Mouse (Mus musculus) hematopoietic stem cell, adult 5-6 weeks (primary cell): Measurements from ENCODE around the gene Mettl21a. TPM values are rescaled to one million over a fixed set of nuclear protein-coding genes. Genes with fewer than 3 reads are reported as not detected.
"Not testable (repeated sequence)": the region's sequence is repeated elsewhere in the genome, so short reads cannot be mapped to it uniquely, and the experiment has no call there.

ENCODE experiments used
- ATAC-seq, 2 experiments: fragments of 125-278 bp in 1 of 2; replicated peaks in 1 of 2; 2 replicates each; pipeline ENCODE4 v1.8.0; 2016 to 2017; ENCODE audit warnings: inconsistent platforms in 2 of 2, mild to moderate bottlenecking in 2 of 2, moderate number of reproducible peaks in 2 of 2, low read depth in 1 of 2, moderate TSS enrichment in 1 of 2; ENCODE audit not compliant: low FRiP score in 2 of 2, poor library complexity in 2 of 2, severe bottlenecking in 2 of 2, insufficient read depth in 1 of 2, low TSS enrichment in 1 of 2
- total RNA-seq: library from RNA; stranded (forward); fragments of 172-1452, 232-1000 nt; gene quantifications from 2 replicates; pipeline ENCODE4 v1.2.3, GENCODE M21; 2017

Mettl21a gene
- 14.5 and 16.8 TPM in 2 replicates for total RNA-seq

DNA sequence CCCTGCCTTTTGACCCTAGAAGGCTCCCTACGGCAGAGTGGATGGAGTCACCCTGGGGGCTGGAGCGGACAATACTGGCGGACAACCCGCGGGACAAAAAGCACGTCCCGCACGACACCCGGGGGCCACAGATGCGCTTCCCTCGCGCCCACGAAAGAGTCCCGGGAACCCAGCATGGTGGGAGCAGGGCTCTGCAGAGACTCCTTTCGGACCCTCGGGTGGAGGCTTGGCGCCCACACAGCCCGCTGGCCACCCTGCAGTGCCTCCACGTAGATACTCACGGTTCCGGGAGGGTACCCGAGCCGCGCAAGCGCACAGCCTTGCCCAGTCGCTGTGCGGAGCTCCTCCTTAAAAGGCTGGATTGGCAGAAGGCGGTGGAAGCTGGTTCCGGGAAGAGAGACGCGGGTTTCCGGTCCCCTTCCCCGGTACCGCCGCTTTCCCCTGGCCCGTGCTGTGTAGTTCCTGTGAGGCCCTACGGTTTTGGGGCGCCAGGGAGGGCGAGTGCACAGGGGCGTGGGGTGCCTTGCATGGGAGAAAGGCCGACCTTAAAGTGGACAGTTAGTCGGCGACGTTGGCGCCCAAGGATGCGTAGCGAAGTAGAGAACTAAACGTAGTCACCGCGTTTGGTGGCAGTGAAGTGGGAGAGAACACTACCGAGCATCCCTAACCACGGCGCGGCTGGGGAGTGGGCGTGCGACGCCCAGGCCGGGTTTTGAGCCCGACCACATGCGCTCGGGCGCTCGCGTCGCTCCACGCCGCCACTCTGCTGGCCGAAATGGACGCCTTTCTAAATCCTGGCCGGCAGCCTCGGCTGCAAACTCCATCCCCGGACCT is at the start of gene Mettl21a:
Gene Mettl21a, minus strand, starts transcription at position 362 of the 834 bp plus-strand sequence.
- ATAC-seq, result peak; percentile 88 to 93

DNA sequence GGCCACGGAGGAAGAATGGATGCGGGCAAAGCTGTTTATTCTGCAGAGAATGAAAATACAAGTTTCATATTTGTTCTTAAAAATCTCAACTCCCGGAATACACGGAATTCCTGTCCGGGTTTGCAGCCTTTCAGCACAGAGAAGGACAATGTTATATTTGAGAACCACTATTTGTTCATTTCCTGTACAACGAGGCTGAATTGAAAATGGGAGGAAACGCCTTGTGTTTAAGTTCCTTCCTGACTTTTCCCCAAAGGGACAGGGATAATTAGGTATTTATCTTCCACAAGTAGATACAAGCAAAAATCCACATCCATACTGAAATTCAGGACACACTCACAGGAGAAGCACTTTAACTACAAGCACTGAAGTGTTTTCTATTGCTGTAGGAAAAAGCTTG is 41.8 kb upstream of the Mettl21a start:
- no peak for ATAC-seq

DNA sequence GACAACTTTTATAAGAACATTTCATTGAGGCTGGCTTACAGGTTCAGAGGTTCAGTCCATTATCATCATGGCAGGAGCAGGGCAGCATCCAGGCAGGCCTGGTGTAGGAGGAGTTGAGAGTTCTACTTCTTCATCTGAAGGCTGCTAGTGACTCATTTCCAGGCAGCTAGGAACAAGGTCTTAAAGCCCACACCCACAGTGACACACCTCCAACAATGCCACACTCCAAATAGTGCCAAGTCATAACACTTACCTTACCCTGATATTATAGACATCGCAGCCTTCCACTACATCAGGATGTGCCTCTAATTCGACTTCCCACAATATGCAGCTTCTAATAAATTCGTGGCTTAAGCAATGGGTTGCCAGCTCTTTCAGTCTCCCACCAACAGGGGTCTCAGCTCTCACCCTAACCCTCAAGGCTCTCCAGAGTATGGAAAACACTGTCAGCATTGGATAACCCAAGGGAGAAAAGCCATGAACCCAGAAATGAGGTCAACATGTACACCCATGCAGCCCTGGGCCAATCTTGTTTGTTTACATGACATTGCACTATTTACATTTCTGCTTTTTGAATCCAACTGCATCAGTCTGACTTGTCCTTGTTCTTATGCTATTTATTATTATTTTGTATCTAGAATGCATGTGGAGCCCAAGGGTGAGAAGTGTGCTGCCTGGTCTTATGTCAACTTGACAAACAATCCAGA is 39.5 kb upstream of the Mettl21a start:
- ATAC-seq, result no peak

DNA sequence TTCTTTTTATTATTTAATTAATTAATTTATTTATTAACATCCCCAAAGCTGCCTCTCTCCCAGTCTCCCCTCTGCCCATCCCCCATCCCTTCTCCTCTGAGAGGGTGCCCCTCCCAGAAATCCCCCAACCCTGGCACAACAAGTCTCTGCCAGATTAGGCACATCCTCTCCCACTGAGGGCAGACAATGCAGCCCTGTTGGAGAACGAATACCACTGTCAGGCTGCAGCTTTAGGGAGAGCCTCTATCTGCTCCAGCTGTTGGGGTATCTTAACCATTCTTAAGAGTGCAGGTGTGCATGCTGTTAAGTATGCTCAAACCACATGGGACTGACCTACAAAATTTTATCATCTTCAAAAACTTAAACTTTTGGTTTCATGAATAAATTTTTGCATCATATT is 38.4 kb upstream of the Mettl21a start:
- ATAC-seq, result no peak

DNA sequence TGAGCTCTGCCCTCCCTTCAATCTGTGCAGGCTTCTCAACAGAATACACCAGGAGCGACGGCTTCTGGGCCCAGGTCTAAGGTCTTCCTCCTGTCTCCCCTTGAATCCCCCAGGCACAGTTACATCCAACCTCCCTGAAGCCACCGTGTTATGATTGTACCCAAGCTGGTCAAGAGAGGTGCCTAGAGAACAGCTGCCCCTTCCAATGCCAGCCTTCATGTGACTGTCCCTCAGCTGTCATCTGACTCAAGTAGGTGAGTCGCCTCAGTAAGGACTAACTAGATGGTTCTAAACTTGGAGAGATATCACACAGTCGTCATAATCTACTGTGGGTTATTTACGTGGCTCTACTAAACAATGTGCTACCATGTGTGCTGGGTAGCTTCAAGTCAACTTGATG is 36.7 kb upstream of the Mettl21a start:
- no peak for ATAC-seq

DNA sequence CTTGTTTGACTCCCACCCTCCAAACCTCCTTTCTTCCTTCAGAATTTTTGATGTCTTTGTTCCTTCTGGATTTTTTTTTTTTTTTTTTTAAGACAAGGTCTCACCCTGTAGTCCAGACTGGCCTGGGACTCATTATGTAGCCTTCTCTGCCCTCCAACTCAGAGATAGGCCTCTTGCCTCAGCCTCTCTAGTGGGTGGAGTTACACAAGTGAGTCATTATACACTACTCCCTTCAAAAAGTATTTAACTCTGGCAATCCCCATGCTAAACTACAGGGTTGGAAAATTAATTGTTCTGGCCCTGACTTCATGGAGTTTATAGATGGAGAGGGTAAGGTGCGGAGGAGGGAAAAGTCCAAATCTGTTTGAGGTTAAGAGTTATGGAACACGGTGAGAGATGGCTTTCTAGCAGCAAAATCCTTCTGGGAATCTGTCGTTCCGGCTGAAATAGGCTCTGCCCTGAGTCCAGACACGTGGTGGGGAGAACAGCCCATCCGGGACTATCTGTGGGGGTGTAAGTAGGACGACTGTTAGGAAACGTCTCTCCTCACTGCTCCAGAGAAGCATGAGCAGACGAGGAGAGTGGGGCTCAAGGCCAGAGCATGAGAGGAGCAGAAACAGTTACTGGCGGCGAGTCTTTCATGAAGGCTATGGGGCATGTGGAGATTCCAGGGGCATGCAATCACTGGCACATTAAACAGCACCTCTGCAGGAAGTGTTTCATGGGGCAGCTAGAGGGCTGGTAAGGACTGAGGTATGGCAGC is 32.5 kb upstream of the Mettl21a start:
- no peak for ATAC-seq

DNA sequence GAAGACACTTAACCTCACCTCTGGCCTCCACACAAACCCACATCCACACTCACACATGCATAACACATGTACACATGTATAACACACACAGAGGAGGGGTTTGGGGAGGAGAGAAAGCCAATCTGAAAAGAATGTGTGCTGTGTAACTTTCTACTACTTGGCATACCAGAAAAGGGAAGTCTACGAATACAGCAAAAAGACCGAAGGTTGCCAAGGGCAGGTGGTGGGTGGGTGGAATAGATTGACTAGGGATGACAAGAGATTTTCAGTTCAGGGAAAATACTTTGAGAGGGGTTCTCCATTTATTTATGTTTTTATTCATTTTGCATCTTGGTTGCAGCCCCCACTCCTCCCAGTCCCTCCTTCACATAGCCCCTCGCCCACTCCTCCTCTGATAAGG is 27.5 kb upstream of the Mettl21a start:
- peak; percentile 66 to 71 for ATAC-seq

DNA sequence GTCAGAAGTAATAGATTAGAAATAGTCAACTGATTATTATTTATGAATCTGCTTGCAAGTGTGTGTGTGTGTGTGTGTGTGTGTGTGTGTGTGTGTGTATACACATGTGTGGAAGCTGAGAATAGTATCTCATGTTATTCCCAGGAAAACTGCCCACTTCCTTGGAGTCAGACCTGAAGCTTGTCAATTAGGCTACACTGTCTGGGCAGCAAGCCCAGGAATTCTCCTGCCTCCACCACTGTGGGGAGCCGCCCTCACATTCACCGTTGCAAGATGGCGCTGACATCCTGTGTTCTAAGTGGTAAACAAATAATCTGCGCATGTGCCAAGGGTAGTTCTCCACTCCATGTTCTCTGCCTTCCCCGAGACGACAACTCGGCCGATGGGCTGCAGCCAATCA is 25.5 kb upstream of the Mettl21a start:
- ATAC-seq, result not testable (repeated sequence)

DNA sequence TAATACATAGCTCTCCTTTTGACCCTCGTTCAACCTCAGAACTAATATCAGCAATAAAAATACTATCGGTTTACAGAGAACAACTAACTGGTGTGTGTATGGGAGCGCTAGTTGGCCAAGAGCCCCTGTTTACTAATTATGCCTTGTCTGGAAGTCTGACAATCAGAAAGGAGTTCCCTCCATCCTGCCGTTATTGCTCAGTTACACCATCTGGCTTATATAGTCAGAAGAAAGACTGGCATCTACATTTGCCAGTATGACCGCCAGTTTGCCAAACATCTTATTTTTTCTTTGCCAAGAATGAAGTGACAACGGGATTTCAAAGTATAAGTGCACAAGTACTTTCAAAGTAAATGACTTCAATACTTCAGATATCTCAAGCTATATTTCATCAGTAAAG is 24.0 kb upstream of the Mettl21a start:
- no peak for ATAC-seq

DNA sequence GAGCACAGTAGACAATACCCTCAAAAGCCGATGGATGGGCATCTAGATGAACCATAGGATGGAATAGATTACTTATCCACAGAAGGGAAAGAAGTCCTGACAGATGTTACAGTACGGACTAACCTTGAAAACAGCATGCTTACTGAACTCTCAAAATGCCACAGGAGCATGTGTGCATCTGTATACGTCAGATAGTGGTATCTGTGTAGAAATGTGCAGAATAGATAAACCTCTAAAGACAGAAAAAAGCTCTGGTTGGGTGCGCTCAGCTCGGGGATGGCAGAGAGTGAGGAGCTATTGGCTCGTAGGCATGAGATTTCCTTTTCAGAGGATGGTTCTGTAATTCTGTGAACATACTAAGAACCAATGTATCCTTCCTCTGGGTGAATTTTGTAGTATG is 22.2 kb upstream of the Mettl21a start:
- no peak for ATAC-seq

DNA sequence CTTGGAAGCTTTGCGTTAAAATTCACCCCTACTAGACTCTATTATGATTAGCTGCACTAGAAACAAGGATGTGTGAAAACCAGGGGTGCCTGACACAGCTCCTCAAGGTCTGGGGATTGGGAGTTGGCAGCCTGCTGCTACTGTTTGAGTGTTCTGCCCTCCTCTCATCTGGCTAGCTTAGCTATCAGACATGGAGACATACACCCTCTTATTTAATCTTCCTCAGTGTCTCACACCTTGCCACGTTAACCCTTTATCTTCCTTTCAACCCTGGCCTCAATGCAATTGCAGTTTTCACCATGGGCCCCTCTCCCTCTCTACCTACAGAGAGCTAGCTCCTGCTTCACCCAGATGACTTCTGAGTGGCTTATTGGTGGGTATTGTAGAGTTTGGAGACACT is 18.6 kb upstream of the Mettl21a start:
- no peak for ATAC-seq

DNA sequence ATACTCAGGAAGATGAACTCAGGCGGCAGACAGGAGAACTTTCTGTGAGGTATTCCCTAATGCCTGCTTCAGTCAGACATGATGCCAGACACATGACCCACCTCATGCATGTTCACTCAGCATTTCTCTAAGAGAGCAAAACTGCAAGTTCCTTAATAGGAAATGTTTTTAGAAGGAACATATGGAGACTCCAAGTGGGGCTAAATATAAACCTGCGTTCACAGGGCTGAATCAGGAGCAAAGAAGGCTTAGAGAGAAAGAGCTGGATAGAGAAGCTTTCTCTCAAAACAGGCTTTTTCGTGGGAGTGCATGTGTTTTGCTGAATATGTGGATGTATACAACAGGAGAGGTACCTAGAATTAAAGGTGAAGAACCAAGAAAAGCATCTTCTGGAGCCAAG is 16.2 kb upstream of the Mettl21a start:
- no peak for ATAC-seq

DNA sequence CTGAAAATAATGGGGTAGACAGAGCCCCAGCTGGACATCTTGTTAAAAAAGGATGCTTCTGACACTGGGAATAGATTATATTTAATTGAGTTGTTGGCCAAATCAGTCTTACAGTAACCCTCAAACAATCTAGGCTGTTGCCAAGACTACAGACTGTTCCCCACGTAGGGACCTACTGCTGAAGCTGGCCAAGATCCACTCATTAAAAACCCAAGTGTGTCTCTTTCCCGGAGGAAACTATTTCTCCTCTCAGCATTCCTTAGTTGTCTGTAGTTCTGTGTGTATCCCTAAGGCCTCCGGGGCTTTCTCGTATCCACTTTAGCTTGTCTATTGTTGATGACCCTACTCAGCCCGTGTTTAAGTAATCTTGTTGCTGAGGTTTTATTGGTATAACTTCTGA is 14.5 kb upstream of the Mettl21a start:
- ATAC-seq, result no peak

DNA sequence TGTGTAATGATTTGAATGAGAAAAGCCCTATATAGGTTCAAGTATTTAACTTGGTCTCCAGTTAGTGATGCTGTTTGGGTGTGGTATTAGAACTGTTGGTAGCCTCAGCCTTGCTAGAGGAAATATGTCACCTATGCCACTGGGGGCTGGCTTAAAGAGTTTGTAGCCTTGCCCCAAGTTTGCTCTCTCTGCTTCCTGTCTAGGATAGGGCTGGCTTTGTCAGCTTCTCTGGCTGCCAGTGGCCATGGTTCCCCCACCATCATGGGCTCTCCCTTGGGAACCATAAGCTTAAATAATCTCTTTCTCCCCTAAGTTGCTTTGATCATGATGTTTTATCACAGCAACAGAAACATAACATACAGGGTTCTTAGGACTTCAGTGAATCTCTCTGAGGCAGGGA is 8.2 kb upstream of the Mettl21a start:
- ATAC-seq, result no peak

DNA sequence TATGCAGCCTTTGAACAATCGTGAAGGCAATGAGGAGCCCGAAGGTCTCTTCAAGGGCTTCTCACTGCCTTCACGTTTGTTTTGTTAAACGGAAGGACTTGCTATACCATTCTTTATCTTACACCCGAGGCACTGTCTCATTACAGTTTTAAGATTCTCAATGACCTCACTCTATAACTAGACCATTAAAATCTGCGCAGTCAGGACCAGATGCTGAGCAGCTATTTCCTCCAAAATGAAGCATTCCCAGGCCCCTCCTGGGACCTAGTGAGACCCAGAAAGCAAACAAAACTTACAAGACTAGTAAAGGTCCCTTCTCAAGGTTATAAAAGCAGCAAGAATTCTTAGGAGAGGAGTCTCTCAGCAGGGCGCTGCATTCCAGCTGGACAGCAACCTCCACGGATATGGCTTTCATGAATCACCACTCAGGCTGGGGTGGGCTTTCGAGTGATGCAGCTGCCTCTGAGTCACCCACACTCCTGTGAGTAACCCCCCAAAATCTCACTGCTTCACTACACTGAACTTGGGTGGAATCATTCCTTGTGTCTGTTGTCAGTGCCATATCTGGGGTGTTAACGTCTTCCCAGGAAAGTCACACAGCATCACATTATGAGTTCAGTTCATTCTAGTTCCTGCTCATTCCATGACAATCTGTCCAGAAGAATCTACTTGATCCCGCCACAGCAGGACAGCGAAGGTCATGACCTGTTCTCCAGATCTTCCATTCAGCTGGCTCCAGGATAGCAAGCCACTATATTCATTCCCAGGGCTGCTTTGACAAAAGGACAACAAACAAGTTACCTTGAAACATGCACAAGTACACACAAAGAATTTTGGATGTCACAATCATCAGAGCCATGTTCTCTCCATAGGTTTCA is 6.8 kb upstream of the Mettl21a start:
- no peak for ATAC-seq

DNA sequence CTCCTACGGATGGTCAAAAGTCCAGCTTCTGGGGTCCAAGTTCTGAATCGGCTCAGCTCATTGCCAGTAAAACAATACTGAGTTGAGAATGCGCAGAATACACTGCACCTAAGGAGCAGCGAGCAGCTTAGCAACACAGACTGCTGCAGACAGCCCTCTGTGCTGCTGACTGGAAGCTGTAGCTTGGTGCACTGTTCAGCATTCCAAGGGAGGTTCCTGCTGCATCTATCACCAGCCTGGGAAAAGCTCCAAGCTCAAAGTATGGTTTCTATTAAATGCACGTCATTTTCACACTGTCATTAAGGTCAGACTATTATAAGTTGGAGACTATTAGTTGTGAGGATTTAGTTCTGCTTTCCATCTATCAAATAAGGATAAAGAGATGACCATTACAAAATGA is 4.1 kb upstream of the Mettl21a start:
- no peak for ATAC-seq

DNA sequence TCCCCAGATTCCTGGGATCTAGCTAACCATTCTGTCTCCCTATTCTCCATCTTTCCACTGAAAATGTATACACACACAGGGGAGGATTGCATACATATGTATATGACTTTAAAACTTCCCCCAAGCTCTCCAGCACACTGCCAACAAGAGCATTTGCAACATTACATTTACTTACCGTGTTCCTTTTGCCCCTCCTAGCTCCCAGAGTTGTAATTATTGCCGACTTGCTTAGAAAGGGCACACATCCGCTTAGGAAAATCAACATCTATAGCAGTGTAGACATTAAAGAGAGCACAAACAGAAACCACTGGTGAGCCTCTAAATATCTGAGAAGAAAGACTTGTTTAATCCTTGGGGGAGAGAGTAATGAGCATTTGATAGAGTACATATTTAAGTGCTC is 1.2 kb upstream of the Mettl21a start:
- no peak for ATAC-seq
